Mouse (Mus musculus): ENCODE results near the gene Slc1a4.

- TF ChIP-seq CTCF (IDR thresholded peaks at IDR 0.05; ENCODE audit: low read depth, low read length): peak; percentile 76
- TF ChIP-seq POLR2A (IDR thresholded peaks at IDR 0.05; ENCODE audit: extremely low read depth, insufficient read depth, low read length): peak; percentile 55
These were observed at the start of gene Slc1a4 for GRCm38 (mm10) chr11:20332561-20333514.
